Mouse (Mus musculus) lung, embryonic 16.5 days (tissue): ENCODE measurements around the gene Srxn1. TPM values are rescaled to one million over a fixed set of nuclear protein-coding genes. Genes with fewer than 3 reads are reported as not detected.
"Not testable (repeated sequence)": the region's sequence is repeated elsewhere in the genome, so short reads cannot be mapped to it uniquely, and the experiment has no call there.

ENCODE experiments used
- ATAC-seq: fragments of 200-750 bp; cut with Nextera tagmentation; 2 replicates; pipeline ENCODE4 v1.8.0; 2017; ENCODE audit warnings: low read depth, mild to moderate bottlenecking, moderate library complexity
- H3K27ac ChIP-seq: fragments of 300-500 bp; sonication (generic); 2 replicates; pipeline ENCODE4 v1.5.1; 2014; ENCODE audit warnings: mild to moderate bottlenecking, control low read depth, low read length
- H3K27me3 ChIP-seq: fragments of 300-500 bp; sonication (generic); 2 replicates; pipeline ENCODE4 v1.6.1; 2014; ENCODE audit warnings: low read depth, low read length, mixed read lengths; ENCODE audit not compliant: control insufficient read depth, insufficient read depth
- H3K36me3 ChIP-seq: fragments of 300-500 bp; sonication (generic); 2 replicates; pipeline ENCODE4 v1.6.1; 2014; ENCODE audit warnings: low read length; ENCODE audit not compliant: control insufficient read depth, insufficient read depth
- H3K4me1 ChIP-seq: fragments of 300-500 bp; sonication (generic); replicated peaks from 2 replicates; pipeline ENCODE4 v1.6.1; 2014; ENCODE audit warnings: low read length, mixed read lengths; ENCODE audit not compliant: control insufficient read depth, insufficient read depth
- H3K4me2 ChIP-seq: fragments of 300-500 bp; sonication (generic); 2 replicates; pipeline ENCODE4 v1.6.1; 2014; ENCODE audit warnings: low read depth, low read length, control low read depth
- H3K4me3 ChIP-seq: fragments of 300-500 bp; sonication (generic); 2 replicates; pipeline ENCODE4 v1.5.1; 2014; ENCODE audit warnings: mild to moderate bottlenecking, low read length, control low read depth
- H3K9ac ChIP-seq: fragments of 300-500 bp; sonication (generic); 2 replicates; pipeline ENCODE4 v1.6.1; 2014; ENCODE audit warnings: low read length, control low read depth
- H3K9me3 ChIP-seq: fragments of 300-500 bp; sonication (generic); 2 replicates; pipeline ENCODE4 v1.6.1; 2016; ENCODE audit warnings: low read length; ENCODE audit not compliant: control insufficient read depth
- WGBS: fragments of 180-500 bp; shearing (Covaris S2); extraction: QIAGEN DNeasy Blood & Tissue Kit; methylation state at CpG from one replicate; pipeline ENCODE4 v1.1.7; 2014; 5-methylcytosine and 5-hydroxymethylcytosine counted together
- polyA plus RNA-seq: library from polyadenylated mRNA; unstranded; fragments of >200 nt; fragmentation: Nextera tagmentation; extraction: Ambion mirVana; gene quantifications from 2 replicates; pipeline ENCODE4 v1.2.1, GENCODE M21; 2015

The Srxn1 gene
- polyA plus RNA-seq = 5.7 and 5.9 TPM in 2 replicates

DNA sequence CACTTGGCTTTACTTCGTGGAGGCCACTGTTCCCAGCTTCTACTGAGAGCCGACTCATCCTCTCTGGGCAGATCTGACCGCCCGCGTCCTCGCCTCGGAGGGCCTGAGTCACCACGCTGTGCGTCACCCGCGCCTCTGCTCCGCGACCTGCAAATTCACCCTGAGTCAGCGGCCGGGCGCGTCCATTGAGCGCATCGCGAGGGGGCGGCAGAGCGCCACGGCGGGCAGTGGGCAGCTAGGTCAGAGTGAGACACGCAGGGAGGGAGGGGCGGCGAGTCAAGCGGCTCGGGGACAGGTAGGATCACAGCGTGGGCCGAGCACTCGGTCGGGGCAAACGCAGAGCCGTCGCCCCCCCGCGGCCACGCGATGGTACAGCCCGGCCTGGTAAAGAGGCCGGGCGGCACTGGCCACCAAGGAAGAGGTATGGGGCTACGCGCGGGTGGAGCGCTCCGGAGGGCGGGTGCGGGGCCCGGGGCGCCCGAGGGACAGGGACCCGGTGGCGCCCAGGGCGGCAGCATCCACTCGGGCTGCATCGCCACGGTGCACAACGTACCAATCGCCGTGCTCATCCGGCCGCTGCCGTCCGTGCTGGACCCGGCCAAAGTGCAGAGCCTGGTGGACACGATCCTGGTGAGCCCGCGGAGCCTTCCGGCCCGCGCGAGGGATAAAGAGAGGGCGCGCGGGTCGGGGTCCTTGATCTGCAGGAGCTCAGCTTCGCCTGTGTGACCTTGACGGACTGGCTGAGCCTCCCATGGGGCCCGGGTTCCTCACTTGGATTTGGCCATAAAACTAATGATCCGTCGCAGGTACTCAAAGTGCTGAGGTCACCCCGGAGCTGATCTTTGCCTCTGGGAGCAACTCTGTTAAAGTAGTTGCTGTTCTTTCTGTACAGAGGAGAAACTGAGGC is at the start of gene Srxn1:
TSS of gene Srxn1 (plus strand) at position 199 of the 907 bp plus-strand sequence.
- H3K36me3 ChIP-seq = no peaks in the 10 kb centered on the region
- H3K4me1 ChIP-seq = 0 out of 2 replicates have a peak, but pooled peaks cover 3% of the 10 kb centered on the region
- H3K4me3 ChIP-seq = peak within 1 kb of the TSS; percentile 65
- peak; percentile 94 for ATAC-seq
- H3K9me3 ChIP-seq = no peaks in the 10 kb centered on the region
- WGBS = 1% methylated on average over 83 of the region's 84 CpGs
- peaks cover 4% of the 10 kb centered on the region; the same call in 1 of the 2 replicates for H3K27me3 ChIP-seq
- H3K9ac ChIP-seq = peak within 1 kb of the TSS; percentile 77
- H3K27ac ChIP-seq = no peak within 1 kb of the TSS
- peak within 1 kb of the TSS; percentile 95 for H3K4me2 ChIP-seq

DNA sequence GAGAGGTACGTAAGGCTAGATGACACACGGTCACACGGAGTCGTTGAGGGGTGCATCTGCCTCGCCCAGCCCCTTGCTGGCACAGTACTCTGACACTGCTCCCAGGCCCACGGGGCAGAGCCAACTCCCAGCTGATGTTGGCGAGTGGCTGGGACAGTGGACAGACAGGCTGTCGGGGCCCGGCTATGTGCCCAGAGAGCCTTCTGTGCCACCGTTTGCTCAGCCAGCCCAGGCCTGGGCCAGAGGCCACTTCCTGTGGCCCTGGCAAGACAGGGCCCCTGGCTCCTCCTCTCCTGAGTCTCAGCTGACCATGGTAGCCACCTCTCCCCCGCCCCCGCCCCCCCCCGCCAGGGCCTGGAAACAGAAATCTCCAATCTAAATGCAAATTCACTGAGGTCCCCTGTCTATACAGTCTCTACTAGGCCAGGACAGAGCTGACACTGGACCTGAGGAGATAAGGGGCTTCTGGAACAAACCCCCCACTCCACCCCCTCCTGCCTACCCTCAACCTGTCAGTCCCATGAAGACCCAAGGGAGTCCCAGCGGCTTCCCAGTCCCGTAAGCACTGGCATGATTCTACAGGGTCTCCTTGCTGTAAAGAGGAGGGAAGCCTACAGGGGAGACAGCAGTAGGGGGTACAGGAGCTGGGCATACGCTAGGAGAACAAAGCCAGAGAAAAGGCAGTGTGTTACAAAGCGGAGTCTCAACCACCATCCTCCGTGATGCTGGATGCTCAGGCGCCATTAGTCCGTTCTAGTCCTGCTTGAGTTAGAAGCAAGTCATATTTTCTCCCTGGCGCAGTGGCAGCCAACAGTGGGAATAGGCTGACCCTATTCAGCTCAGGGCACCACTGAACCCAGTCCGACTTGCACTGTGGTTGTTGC is 48.7 kb upstream of the Srxn1 start:
- no peak for ATAC-seq
- no peak overlapping the region for H3K4me3 ChIP-seq
- peaks cover 4% of the 10 kb centered on the region for H3K27me3 ChIP-seq
- no peak overlapping the region for H3K4me2 ChIP-seq
- 63% methylated on average over 20 of the region's 22 CpGs for WGBS
- no peaks in the 10 kb centered on the region for H3K36me3 ChIP-seq
- no peak overlapping the region for H3K27ac ChIP-seq
- H3K4me1 ChIP-seq = no peaks in the 10 kb centered on the region
- no peaks in the 10 kb centered on the region for H3K9me3 ChIP-seq
- no peak overlapping the region for H3K9ac ChIP-seq

DNA sequence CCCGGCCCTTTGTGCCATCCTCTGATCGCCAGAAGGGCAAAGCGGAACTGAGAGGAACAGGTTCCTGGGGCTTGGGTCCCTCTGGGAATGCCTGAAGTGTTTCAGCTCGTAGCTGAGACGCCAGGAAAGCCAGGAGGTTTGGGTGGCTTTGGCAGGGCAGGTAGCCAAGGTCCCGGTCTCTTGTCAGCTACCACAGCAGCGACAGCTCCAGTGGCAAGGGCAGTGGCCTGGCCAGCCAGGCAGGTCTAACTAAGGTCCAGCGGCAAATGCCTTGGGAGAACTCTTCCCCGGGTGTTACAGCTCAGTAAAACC is 48.1 kb upstream of the Srxn1 start:
- no peak overlapping the region for H3K27ac ChIP-seq
- H3K9ac ChIP-seq = no peak overlapping the region
- H3K4me1 ChIP-seq = no peaks in the 10 kb centered on the region
- peaks cover 4% of the 10 kb centered on the region for H3K27me3 ChIP-seq
- no peaks in the 10 kb centered on the region for H3K9me3 ChIP-seq
- H3K36me3 ChIP-seq = no peaks in the 10 kb centered on the region
- 64% methylated on average over 9 of the region's 9 CpGs for WGBS
- ATAC-seq = no peak
- H3K4me2 ChIP-seq = no peak overlapping the region
- no peak overlapping the region for H3K4me3 ChIP-seq

DNA sequence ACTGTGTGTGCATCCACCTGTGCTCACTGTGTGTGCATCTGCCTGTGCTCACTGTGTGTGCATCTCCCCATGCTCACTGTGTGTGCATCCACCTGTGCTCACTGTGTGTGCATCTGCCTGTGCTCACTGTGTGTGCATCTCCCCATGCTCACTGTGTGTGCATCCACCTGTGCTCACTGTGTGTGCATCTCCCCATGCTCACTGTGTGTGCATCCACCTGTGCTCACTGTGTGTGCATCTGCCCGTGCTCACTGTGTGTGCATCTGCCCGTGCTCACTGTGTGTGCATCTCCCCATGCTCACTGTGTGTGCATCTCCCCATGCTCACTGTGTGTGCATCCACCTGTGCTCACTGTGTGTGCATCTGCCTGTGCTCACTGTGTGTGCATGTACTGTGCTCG is 42.5 kb upstream of the Srxn1 start:
- not testable (repeated sequence) for H3K9me3 ChIP-seq, H3K9ac ChIP-seq, H3K4me3 ChIP-seq, H3K4me1 ChIP-seq, H3K27me3 ChIP-seq, H3K27ac ChIP-seq, H3K36me3 ChIP-seq, ATAC-seq, H3K4me2 ChIP-seq
- 83% methylated on average over 3 of the region's 3 CpGs for WGBS

DNA sequence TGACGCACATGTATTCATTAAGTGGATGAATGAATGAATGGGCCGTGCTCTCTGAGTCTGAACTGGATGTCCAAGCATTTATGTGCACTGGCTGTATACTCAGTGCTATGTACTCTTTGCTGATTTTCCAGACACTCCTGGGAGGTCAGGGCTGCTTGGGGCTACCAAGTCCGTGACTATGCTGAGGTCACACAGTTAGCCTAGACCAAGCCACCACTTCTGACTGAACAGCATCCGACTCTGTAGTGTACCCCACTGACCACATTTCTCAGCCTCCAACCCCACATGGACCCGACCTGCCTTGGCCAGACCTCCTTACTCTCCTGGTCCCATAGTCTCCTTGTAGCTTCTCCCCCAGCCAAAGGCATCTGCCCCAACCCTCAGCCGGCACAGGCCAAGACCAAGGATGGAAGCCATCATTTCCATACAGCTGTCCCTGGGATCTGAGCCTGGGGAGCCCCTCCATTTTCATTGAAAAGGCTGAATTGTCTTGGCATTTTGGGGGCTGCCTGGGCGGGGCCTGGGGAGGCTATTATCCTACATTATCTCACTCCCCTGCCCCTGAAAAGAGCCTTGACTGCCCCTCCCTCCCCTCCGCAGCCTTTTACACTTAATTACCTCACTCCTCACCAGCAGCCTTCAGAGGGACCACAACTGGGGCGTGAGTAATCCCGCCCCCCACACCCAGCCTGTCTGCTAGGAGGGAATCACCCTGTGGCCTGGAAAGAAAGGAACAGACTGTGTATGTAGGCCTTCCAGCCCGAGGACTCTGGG is 36.5 kb upstream of the Srxn1 start:
- WGBS = 45% methylated on average over 10 of the region's 11 CpGs
- no peak for ATAC-seq
- H3K36me3 ChIP-seq = no peaks in the 10 kb centered on the region

DNA sequence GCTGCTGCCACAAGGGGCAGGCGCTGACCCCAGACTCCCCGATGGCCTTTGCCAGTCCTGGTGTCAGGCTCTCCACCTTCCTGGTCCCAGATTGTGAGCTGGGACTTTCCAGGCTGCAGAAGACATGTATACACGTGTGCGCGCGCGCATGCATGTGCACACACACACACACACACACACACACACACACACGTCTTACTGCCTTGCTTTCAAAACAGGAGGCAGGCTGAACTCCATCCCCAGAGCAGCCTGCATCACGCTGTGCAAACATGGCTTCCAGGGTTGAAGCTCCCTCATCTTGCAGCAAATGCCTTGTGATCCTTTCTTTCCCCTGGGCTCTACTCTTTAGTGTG is 35.9 kb upstream of the Srxn1 start:
- ATAC-seq = no peak
- Histone ChIP-seq H3K4me3 (no peak overlapping the region), H3K9me3 (no peaks in the 10 kb centered on the region), H3K27ac (no peak overlapping the region), H3K4me1 (no peaks in the 10 kb centered on the region), H3K4me2 (no peak overlapping the region), H3K27me3 (no peaks in the 10 kb centered on the region), H3K9ac (no peak overlapping the region), H3K36me3 (no peaks in the 10 kb centered on the region)
- WGBS = 64% methylated on average over 9 of the region's 9 CpGs

More for the DNA sequence above, 36.5 kb upstream of the Srxn1 start:
- Histone ChIP-seq H3K9me3 (no peaks in the 10 kb centered on the region), H3K4me1 (no peaks in the 10 kb centered on the region), H3K4me2 (no peak overlapping the region), H3K27ac (no peak overlapping the region), H3K27me3 (no peaks in the 10 kb centered on the region), H3K4me3 (no peak overlapping the region), H3K9ac (no peak overlapping the region)

DNA sequence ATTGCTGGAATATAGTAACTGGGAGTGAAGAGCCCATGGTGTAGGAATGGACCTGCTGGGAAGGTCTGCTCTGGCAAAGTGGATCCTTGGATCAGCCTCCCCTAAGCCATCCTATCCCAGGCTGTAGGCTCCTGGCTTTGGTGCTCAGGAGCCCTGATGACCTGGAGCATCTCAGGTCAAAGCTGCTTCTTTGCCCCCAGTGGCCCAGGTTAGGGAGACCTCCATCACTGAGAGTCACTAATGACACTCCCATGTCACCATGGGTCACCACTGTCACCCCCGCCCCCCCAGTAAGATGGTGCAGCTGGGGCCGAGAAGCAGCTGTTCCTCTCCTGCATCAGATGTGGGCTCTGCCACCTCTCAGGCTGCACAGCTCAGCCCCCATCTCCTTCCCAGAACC is 35.4 kb upstream of the Srxn1 start:
- H3K9ac ChIP-seq = no peak overlapping the region
- no peaks in the 10 kb centered on the region for H3K4me1 ChIP-seq
- no peaks in the 10 kb centered on the region for H3K9me3 ChIP-seq
- H3K36me3 ChIP-seq = no peaks in the 10 kb centered on the region
- H3K27ac ChIP-seq = no peak overlapping the region
- WGBS = 65% methylated on average over 2 of the region's 2 CpGs
- no peak overlapping the region for H3K4me3 ChIP-seq
- no peak for ATAC-seq
- no peak overlapping the region for H3K4me2 ChIP-seq
- H3K27me3 ChIP-seq = no peaks in the 10 kb centered on the region; the same call in 1 of the 2 replicates

DNA sequence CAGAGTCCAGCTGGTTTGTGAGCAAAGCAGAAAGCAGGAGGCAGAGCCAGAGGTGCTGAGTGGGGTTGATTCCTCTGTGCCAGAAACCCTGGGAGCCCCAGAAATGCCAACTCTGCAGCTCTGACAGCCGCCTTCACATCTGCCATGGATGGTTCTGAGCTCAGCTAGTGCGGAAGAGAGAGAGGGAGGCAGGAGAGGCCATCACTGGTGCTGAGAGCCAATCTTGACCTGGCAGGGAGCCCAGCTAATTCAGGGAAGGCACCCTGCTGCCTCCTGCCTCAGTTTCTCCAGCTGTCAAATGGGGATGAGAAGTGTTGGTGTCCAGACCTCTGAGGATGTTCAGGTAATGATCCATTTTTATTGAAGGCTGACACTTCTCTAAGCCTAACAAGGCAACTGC is 30.8 kb upstream of the Srxn1 start:
- Histone ChIP-seq H3K9ac (no peak overlapping the region), H3K4me1 (no peaks in the 10 kb centered on the region), H3K27me3 (peaks cover 10% of the 10 kb centered on the region), H3K27ac (no peak overlapping the region), H3K36me3 (no peaks in the 10 kb centered on the region), H3K4me2 (no peak overlapping the region), H3K4me3 (no peak overlapping the region), H3K9me3 (no peaks in the 10 kb centered on the region)
- WGBS = 71% methylated on average over 2 of the region's 2 CpGs
- no peak for ATAC-seq
